Mouse (Mus musculus) frontal cortex, postnatal 14 days (tissue): ENCODE measurements around the gene N4bp1.

Experiments
- DNase-seq, 2 experiments: peaks; one replicate each; pipeline ENCODE4 v3.0.0; 2022; ENCODE audit warnings: low spot score in 2 of 2

N4bp1 gene

GRCm38 (mm10) chr8:86884489-86885463, at the start of gene N4bp1:
N4bp1 (minus strand) TSS chr8:86885258.
- peak; percentile 84 to 89 for DNase-seq

- DNase-seq: no peak
These were observed 49.8 kb upstream of the N4bp1 start for GRCm38 (mm10) chr8:86934841-86935240.

- no peak for DNase-seq
These were observed 49.3 kb upstream of the N4bp1 start for GRCm38 (mm10) chr8:86934393-86934792.

GRCm38 (mm10) chr8:86933898-86934297, 48.8 kb upstream of the N4bp1 start:
- DNase-seq: peak; percentile 18 to 66

GRCm38 (mm10) chr8:86926237-86926636, 41.2 kb upstream of the N4bp1 start:
- no peak for DNase-seq

GRCm38 (mm10) chr8:86923219-86923835, 38.3 kb upstream of the N4bp1 start:
- DNase-seq: no peak

- DNase-seq: no peak
These were observed 37.6 kb upstream of the N4bp1 start for GRCm38 (mm10) chr8:86922673-86923072.

GRCm38 (mm10) chr8:86922141-86922540, 37.1 kb upstream of the N4bp1 start:
- DNase-seq: no peak

GRCm38 (mm10) chr8:86920996-86921395, 35.9 kb upstream of the N4bp1 start:
- DNase-seq: no peak

- DNase-seq: no peak
These were observed 35.4 kb upstream of the N4bp1 start for GRCm38 (mm10) chr8:86920455-86920854.

GRCm38 (mm10) chr8:86920024-86920423, 35.0 kb upstream of the N4bp1 start:
- no peak for DNase-seq

- DNase-seq: no peak
These were observed 34.2 kb upstream of the N4bp1 start for GRCm38 (mm10) chr8:86919262-86919661.

GRCm38 (mm10) chr8:86918093-86918492, 33.0 kb upstream of the N4bp1 start:
- DNase-seq: no peak

GRCm38 (mm10) chr8:86917689-86918088, 32.6 kb upstream of the N4bp1 start:
- no peak for DNase-seq

GRCm38 (mm10) chr8:86916369-86916768, 31.3 kb upstream of the N4bp1 start:
- DNase-seq: no peak

GRCm38 (mm10) chr8:86911136-86911535, 26.1 kb upstream of the N4bp1 start:
- DNase-seq: no peak

- no peak for DNase-seq
These were observed 25.2 kb upstream of the N4bp1 start for GRCm38 (mm10) chr8:86910250-86910649.

GRCm38 (mm10) chr8:86908536-86908935, 23.5 kb upstream of the N4bp1 start:
- DNase-seq: peak; percentile 45 to 86

- no peak for DNase-seq
These were observed 19.9 kb upstream of the N4bp1 start for GRCm38 (mm10) chr8:86904911-86905310.

GRCm38 (mm10) chr8:86903104-86903503, 18.0 kb upstream of the N4bp1 start:
- peak; percentile 59 to 85 for DNase-seq

- no peak for DNase-seq
These were observed 17.6 kb upstream of the N4bp1 start for GRCm38 (mm10) chr8:86902656-86903055.

GRCm38 (mm10) chr8:86901972-86902371, 16.9 kb upstream of the N4bp1 start:
- no peak for DNase-seq
